Mouse (Mus musculus) thymus, adult 2 months (tissue): ENCODE measurements around the gene Gm4513. TPM values are rescaled to one million over a fixed set of nuclear protein-coding genes. Genes with fewer than 3 reads are reported as not detected.
"Not testable (repeated sequence)": the region's sequence is repeated elsewhere in the genome, so short reads cannot be mapped to it uniquely, and the experiment has no call there.

ENCODE experiments used
- DNase-seq: peaks from one replicate; pipeline ENCODE4 v3.0.0; 2021
- H3K27ac ChIP-seq: fragments of 200-500 bp; 2 replicates; pipeline ENCODE4 v1.5.1; 2012; ENCODE audit warnings: low read length, control low read depth; ENCODE audit not compliant: control insufficient read depth, insufficient read depth
- H3K27me3 ChIP-seq: fragments of 200-500 bp; 2 replicates; pipeline ENCODE4 v1.6.1; 2012; ENCODE audit warnings: mild to moderate bottlenecking, low read length, moderate library complexity, mixed read lengths; ENCODE audit not compliant: control insufficient read depth, insufficient read depth
- H3K36me3 ChIP-seq: fragments of 200-500 bp; 2 replicates; pipeline ENCODE4 v1.6.1; 2012; ENCODE audit warnings: mild to moderate bottlenecking, low read length, moderate library complexity; ENCODE audit not compliant: control insufficient read depth, insufficient read depth
- H3K4me1 ChIP-seq: fragments of 200-500 bp; replicated peaks from 2 replicates; pipeline ENCODE4 v1.6.1; 2012; ENCODE audit warnings: low read length; ENCODE audit not compliant: control insufficient read depth, insufficient read depth
- H3K4me3 ChIP-seq: fragments of 200-500 bp; 2 replicates; pipeline ENCODE4 v1.5.1; 2012; ENCODE audit warnings: mild to moderate bottlenecking, low read length, control low read depth, moderate library complexity; ENCODE audit not compliant: control insufficient read depth, insufficient read depth
- WGBS: fragments of 180-500 bp; shearing (Covaris S2); methylation state at CpG from one replicate; pipeline ENCODE4 v1.1.7; 2018; 5-methylcytosine and 5-hydroxymethylcytosine counted together
- polyA plus RNA-seq: library from polyadenylated mRNA; depleted of rRNA; stranded (reverse); fragments of >200 nt; gene quantifications from 2 replicates; pipeline ENCODE4 v1.2.3, GENCODE M21; 2012; rRNA removed

The Gm4513 gene
- not detected in 2 replicates for polyA plus RNA-seq

- DNase-seq, H3K36me3 ChIP-seq, H3K4me1 ChIP-seq, H3K27me3 ChIP-seq, H3K27ac ChIP-seq, H3K4me3 ChIP-seq: not testable (repeated sequence)
- WGBS = 83% methylated on average over 3 of the region's 5 CpGs
Measured at GRCm38 (mm10) chr7:20598921-20599320, at the start of gene Gm4513. Gene Gm4513 (minus strand): TSS chr7:20599021.

DNA sequence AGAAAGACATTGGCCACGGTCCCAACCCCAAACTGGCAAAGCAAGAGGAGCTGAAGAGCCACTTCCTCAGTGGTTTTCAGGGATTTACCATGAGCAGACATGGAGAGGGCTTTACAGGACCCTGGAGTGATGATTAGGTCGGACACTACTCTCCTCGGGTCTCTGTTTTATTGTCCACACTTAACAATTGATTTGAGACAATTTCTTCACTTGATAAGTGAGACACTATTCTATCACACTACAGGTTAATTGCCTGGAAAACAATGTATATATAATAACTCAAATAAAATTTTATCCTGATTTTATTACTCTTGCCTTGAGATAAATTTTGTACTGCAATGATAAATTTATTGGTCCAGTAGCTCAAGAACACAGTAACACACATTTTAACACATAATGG lies 22.7 kb downstream of the Gm4513 start, which contains the start of gene Gm4141:
TSS of gene Gm4141 (minus strand) at position 101 of the 400 bp plus-strand sequence.
- not testable (repeated sequence) for H3K27me3 ChIP-seq, H3K36me3 ChIP-seq, H3K27ac ChIP-seq, H3K4me1 ChIP-seq, DNase-seq, H3K4me3 ChIP-seq
- WGBS = no CpG with 5 or more reads among the region's 3 CpGs

DNA sequence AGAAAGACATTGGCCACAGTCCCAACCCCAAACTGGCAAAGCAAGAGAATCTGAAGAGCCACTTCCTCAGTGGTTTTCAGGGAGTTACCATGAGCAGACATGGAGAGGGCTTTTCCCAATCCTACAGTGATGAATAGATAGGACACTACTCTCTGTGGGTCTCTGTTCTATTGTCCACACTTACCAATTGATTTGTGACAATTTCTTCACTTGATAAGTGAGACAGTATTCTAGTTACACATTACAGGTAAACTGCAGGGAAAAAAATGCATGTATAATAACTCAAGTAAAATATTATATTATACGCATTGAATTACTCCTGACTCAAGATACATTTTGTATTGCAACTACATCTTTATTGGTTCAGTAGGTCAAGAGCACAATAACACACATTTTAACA lies 53.2 kb downstream of the Gm4513 start, which contains the start of gene Gm5726:
TSS of gene Gm5726 (minus strand) at position 101 of the 400 bp plus-strand sequence.
- no CpG with 5 or more reads among the region's 1 CpGs for WGBS
- H3K36me3 ChIP-seq, H3K4me1 ChIP-seq, DNase-seq, H3K27me3 ChIP-seq, H3K4me3 ChIP-seq, H3K27ac ChIP-seq: not testable (repeated sequence)

Other genes starting within 250 kb of the Gm4513 start
- gene Gm5728, start 223.6 kb downstream of the Gm4513 start, polyA plus RNA-seq = not detected in 2 replicates
- gene Vmn1r100, start 181.1 kb downstream of the Gm4513 start, polyA plus RNA-seq = not detected in 2 replicates
- gene Vmn1r101, start 156.4 kb downstream of the Gm4513 start, polyA plus RNA-seq = not detected in 2 replicates
- not detected in 2 replicates for gene Gm10670, start 124.1 kb downstream of the Gm4513 start, polyA plus RNA-seq
- gene Vmn1r103, start 88.5 kb downstream of the Gm4513 start, polyA plus RNA-seq = not detected in 2 replicates
- gene Vmn1r104, start 65.2 kb downstream of the Gm4513 start, polyA plus RNA-seq = not detected in 2 replicates
- not detected in 2 replicates for gene Gm5726, start 53.3 kb downstream of the Gm4513 start, polyA plus RNA-seq
- gene Gm4141, start 22.8 kb downstream of the Gm4513 start, polyA plus RNA-seq = not detected in 2 replicates
- not detected in 2 replicates for gene Vmn1r107, start 69.9 kb upstream of the Gm4513 start, polyA plus RNA-seq
- gene Vmn1r111, start 104.2 kb upstream of the Gm4513 start, polyA plus RNA-seq = not detected in 2 replicates
- gene Gm10668, start 131.6 kb upstream of the Gm4513 start, polyA plus RNA-seq = not detected in 2 replicates
- not detected in 2 replicates for gene Vmn1r112, start 172.2 kb upstream of the Gm4513 start, polyA plus RNA-seq
- not detected in 2 replicates for gene Vmn1r113, start 188.3 kb upstream of the Gm4513 start, polyA plus RNA-seq
- not detected in 2 replicates for gene Vmn1r114, start 213.2 kb upstream of the Gm4513 start, polyA plus RNA-seq
- not detected in 2 replicates for gene Vmn1r115, start 246.0 kb upstream of the Gm4513 start, polyA plus RNA-seq